Mouse (Mus musculus) brain, embryonic 18.5 days (tissue): Measurements from ENCODE around the gene Slc6a21.

Experiments
- DNase-seq: peaks from one replicate; pipeline ENCODE4 v3.0.0-alpha.2; 2012; ENCODE audit warnings: low read depth, low spot score

Gene Slc6a21

GRCm38 (mm10) chr7:45315182-45315701, 37.9 kb downstream of the Slc6a21 start:
- no peak for DNase-seq

- no peak for DNase-seq
Observed at GRCm38 (mm10) chr7:45316536-45316935, 39.2 kb downstream of the Slc6a21 start.

GRCm38 (mm10) chr7:45322245-45322644, 44.9 kb downstream of the Slc6a21 start:
- no peak for DNase-seq

- DNase-seq, result no peak
Observed at GRCm38 (mm10) chr7:45323069-45323468, 45.8 kb downstream of the Slc6a21 start.

GRCm38 (mm10) chr7:45325800-45326199, 48.5 kb downstream of the Slc6a21 start:
- no peak for DNase-seq

- no peak for DNase-seq
Observed at GRCm38 (mm10) chr7:45328841-45329475, 51.6 kb downstream of the Slc6a21 start.

GRCm38 (mm10) chr7:45331502-45331901, 54.2 kb downstream of the Slc6a21 start:
- no peak for DNase-seq

- DNase-seq, result no peak
Observed at GRCm38 (mm10) chr7:45332685-45333425, 55.5 kb downstream of the Slc6a21 start.

GRCm38 (mm10) chr7:45333431-45333982, 56.2 kb downstream of the Slc6a21 start, which contains the start of gene Trpm4:
TSS of gene Trpm4 (minus strand) at chr7:45333780.
- DNase-seq, result peak; percentile 50

- no peak for DNase-seq
Observed at GRCm38 (mm10) chr7:45334605-45335004, 57.3 kb downstream of the Slc6a21 start.

- no peak for DNase-seq
Observed at GRCm38 (mm10) chr7:45335056-45335455, 57.7 kb downstream of the Slc6a21 start, which contains the start of gene Hrc. TSS of gene Hrc (plus strand) at chr7:45335290.

GRCm38 (mm10) chr7:45336319-45336718, 59.0 kb downstream of the Slc6a21 start:
- DNase-seq, result no peak

GRCm38 (mm10) chr7:45337469-45337868, 60.2 kb downstream of the Slc6a21 start:
- no peak for DNase-seq

- no peak for DNase-seq
Observed at GRCm38 (mm10) chr7:45338161-45338911, 61.0 kb downstream of the Slc6a21 start.
